Mouse (Mus musculus) spleen, adult 12 weeks (tissue): ENCODE data around the gene Glo1.
"Not testable (repeated sequence)": the region's sequence is repeated elsewhere in the genome, so short reads cannot be mapped to it uniquely, and the experiment has no call there.

ENCODE experiments used
- DNase-seq: peaks from one replicate; pipeline ENCODE4 v3.0.0; 2022; ENCODE audit warnings: low spot score

The Glo1 gene

DNA sequence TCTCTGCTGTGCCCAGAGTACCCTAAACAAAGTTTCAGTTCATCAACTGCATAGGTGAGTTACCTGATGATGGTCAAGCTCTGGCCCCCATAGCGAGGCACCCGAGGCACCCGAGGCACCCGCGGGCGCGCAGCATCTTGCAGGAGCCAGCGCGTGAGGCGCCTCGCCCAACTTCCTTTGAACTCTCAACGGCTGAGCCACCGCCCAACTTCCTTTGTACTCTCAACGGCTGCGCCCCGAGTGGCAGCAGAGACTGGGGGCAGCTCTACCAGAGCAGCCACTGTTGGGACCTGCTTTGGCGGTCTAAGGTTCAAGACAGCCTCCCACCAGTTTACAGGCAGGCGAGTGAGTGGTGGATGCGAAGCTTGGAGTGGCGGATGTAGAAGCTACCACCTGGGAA, at the start of gene Glo1:
Gene Glo1 (minus strand): TSS at position 153 of the 400 bp plus-strand sequence.
- not testable (repeated sequence) for DNase-seq

DNA sequence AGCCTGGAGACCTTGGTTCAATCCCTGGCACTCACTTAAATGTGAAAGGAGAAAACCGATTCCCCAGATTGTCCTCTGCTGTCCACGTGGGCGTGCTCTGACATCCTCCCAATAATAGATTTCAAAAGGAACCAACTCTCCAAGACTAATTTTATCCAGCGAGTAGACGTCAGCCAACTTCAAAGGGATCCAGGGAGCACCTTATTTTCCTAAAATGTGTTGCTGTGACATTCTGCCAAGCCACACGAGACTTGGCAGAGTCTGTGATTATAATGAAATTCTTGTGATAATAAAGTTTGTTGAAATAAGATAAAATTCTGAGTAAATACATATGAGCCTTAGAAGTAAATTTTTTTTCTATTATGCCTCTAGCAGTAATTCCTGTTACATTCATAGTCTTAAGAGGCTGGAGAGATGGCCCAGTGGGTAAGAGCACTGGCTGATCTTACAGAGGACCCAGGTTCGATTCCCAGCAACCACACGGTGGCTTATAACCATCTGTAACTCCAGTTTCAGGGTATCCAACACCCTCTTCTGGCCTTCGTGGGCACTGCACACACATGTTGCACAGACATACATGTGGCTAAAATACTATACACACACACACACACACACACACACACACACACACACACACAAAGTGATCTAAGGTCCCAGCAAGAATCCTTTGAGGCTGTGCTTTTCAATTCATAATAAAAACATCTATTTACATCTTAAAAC, 48.5 kb upstream of the Glo1 start:
- DNase-seq: no peak

- DNase-seq: no peak
These were observed 46.4 kb upstream of the Glo1 start for GRCm38 (mm10) chr17:30673023-30673422.

GRCm38 (mm10) chr17:30672556-30672955, 45.9 kb upstream of the Glo1 start:
- DNase-seq: no peak

GRCm38 (mm10) chr17:30664856-30665255, 38.2 kb upstream of the Glo1 start:
- no peak for DNase-seq

GRCm38 (mm10) chr17:30663170-30663569, 36.5 kb upstream of the Glo1 start:
- DNase-seq: no peak

- no peak for DNase-seq
These were observed 35.5 kb upstream of the Glo1 start for GRCm38 (mm10) chr17:30662131-30662530.

DNA sequence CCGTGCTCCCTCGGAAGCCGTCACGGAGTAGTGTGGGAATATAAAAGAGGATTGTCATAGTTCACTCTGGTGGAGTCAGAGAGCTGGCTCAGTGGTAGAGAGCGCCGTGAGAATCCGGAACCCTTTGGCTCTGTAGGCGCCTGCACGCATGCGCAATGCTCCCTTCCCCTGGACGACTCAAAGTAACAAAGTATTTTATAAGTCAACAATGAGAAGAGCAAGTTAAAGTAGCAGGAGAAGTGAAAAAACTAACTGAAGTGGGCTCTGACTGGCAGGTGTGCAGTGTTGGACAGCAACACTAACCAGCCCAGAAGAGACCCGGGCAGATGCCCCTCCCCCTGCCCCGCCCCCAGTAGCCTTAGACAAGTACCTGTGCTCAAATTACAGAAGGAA, 31.5 kb upstream of the Glo1 start:
- no peak for DNase-seq

- DNase-seq: no peak
These were observed 31.0 kb upstream of the Glo1 start for GRCm38 (mm10) chr17:30657530-30658151.

DNA sequence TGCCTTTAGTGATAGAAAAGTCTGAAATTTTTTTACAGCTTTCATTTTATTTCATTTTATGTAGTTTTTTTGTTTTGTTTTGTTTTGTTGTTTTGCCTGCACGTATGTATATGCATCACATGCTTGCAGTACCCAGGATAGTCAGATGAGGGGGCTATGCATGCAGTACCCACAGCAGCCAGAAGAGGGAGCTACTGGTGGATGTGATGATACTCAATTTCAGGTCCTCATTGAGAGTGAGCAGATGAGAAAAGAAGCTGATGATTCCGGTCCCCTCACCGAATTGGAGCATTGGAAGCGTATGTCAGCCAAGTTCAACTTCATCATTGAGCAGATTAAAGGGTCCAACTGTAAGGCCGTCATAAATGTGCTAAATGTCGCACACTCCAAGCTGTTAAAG, 26.3 kb upstream of the Glo1 start:
- no peak for DNase-seq

- DNase-seq: no peak
These were observed 22.1 kb upstream of the Glo1 start for GRCm38 (mm10) chr17:30648770-30649169.

GRCm38 (mm10) chr17:30640896-30641295, 14.2 kb upstream of the Glo1 start:
- no peak for DNase-seq

- DNase-seq: no peak
These were observed 12.3 kb upstream of the Glo1 start for GRCm38 (mm10) chr17:30638996-30639395.

GRCm38 (mm10) chr17:30637714-30638113, 11.0 kb upstream of the Glo1 start:
- no peak for DNase-seq

DNA sequence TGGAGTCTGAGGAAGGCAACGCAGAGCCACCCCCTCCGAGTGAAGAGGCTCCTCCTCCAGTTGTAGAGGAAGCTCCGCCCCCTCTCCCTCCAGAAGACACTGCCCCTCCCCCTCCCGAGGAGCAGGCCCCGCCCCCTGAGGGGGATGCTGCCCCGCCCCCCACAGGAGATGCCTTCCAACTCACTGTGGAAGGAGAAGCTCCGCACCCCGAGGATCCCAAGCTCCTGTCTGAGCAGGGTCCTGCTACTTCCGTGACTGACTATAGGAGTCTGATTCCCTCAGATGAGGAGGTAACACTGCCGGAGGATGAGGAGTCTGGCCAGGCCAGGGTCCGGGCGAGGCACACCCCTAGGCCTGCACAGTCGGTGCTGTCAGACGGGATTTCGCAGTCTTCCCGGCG, 8.7 kb upstream of the Glo1 start:
- DNase-seq: no peak

DNA sequence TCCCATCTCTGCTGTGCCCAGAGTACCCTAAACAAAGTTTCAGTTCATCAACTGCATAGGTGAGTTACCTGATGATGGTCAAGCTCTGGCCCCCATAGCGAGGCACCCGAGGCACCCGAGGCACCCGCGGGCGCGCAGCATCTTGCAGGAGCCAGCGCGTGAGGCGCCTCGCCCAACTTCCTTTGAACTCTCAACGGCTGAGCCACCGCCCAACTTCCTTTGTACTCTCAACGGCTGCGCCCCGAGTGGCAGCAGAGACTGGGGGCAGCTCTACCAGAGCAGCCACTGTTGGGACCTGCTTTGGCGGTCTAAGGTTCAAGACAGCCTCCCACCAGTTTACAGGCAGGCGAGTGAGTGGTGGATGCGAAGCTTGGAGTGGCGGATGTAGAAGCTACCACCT, 2.5 kb downstream of the Glo1 start, which contains the start of gene Dnah8:
Gene Dnah8 (plus strand): TSS at position 223 of the 400 bp plus-strand sequence.
- not testable (repeated sequence) for DNase-seq

DNA sequence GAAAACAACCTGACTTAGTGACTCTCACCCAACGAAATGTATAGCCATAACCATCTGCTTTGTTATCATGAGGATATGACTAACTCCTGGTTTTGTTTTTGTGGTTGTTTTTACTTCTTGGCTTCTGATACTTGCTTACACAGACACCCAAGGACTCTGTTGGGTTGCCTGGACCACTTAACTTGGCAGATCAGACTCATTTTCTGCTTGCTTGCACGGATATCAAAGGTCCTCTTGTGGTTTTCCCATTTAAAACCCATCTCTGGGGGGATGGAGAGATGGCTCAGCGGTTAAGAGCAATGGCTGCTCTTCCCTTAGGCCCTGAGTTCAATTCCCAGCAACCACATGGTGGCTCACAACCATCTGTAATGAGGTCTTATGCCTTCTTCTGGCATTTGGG, 3.5 kb downstream of the Glo1 start:
- DNase-seq: no peak

- no peak for DNase-seq
These were observed 5.2 kb downstream of the Glo1 start for GRCm38 (mm10) chr17:30621450-30621849.

GRCm38 (mm10) chr17:30620548-30620947, 6.1 kb downstream of the Glo1 start:
- DNase-seq: no peak

DNA sequence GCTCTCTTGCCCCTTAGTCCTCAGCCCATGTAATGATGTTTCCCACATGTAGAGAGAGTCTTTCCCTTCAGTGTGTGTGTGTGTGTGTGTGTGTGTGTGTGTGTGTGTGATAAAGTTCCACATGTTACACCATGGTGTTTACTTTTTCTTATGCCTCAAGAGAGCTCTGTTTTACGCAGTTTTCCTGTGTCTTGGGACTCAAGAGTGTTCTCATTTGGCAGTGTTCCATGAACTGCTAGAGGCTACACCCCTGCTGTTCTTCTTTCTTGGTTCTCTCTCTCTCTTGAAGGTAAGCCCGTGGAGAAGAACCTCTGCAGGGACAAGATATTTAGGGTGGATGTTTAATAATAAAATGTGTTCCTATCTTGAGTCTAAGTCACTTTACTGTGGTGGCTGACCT, 7.5 kb downstream of the Glo1 start:
- DNase-seq: no peak

DNA sequence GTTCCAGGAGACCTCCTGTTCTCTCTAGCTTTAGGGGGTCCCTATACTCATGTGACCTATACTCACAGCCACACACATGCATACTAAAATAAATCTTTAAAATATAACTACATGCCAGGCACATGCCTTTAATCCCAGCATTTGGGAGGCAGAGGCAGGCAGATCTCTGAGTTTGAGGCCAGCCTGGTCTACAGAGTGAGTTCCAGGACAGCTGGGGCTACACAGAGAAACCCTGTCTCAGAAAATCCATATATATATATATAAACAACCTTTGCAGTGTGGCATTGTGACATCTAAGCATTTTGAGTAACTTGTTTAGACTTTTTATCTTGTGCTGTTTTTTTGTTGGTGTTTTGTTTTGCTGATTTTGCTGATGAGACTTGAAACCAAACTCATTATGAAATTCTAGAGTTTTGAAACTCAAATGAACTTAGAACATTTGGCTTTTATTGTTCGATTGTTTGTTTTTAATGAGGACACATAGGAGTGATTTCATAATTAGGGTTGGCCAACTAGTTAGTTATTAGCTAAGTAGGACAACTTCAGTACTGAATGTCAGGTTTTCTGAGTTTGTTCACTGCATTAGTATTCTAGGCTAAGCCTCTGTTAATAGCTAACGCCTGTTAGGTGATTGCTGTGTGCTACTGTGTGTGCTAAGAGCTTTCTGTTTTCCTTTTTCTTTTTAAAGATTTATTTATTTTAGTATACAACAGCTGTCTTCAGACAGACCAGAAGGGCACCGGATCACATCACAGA, 8.4 kb downstream of the Glo1 start:
- no peak for DNase-seq

DNA sequence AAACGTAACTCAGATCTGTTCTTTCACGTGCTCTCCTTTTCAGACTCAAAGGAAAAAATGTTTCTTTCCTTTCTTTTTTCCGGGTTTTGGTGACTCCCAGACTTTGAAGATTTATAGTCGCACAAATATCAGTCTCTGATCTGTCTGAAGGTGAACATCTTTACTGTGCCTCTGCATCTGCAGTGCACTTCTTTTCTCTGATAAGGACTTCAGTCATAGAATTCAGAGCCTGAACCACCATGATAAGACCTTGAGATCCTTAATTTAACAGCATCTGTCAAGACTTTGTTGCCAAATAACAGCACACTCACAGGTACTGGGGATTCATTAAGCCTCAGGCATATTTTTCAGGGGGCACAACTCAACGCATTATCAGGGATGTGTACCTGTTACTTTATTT, 10.5 kb downstream of the Glo1 start:
- no peak for DNase-seq

- no peak for DNase-seq
These were observed 13.3 kb downstream of the Glo1 start for GRCm38 (mm10) chr17:30613350-30613749.
